Comparison of ENCODE assay signal across 28 mouse cellular contexts in the genomic region with DNA sequence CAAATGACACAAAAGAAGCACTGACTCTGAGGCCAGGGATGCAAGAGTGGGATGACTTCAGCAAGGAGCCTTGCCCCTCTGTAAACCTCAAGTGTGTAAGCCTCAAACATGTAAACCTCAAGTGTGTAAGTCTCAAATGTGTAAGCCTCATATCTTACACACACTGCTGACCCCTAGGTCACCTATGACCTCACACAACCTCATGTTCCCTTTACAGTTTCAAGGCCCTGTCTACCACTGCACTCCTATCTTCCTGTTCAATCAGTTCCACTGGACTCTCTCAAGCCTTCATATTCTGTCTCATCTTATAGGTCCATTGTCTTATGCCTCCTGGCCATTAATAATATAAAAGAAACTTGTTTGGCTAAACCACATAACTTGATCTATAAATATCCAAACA. TPM values are rescaled to one million over a fixed set of nuclear protein-coding genes. Genes with fewer than 3 reads are reported as not detected.
DNase-seq lines count a peak whose midpoint lies in the region; ATAC-seq and TF ChIP-seq lines count a peak whose summit lies in the region.
"Had no signal": no experiment of that assay in that cellular context is flagged by ENCODE, and none has a peak within 500 bp of the region (broad histone marks: within the 10 kb centered on the region; RNA-seq: fewer than 3 reads in every experiment).

No protein-coding gene starts in this region.

- H3K9me3 ChIP-seq in hindbrain, embryonic 11.5 days (ENCODE audit: control insufficient read depth, low read length) = no peaks in the 10 kb centered on the region
- no peaks in the 10 kb centered on the region for H3K9me3 ChIP-seq in hindbrain, embryonic 10.5 days
- H3K9me3 ChIP-seq in midbrain, embryonic 15.5 days = no peaks in the 10 kb centered on the region
- H3K9me3 ChIP-seq in midbrain, postnatal 0 days (ENCODE audit: low read length) = no peaks in the 10 kb centered on the region
- H3K9me3 ChIP-seq: embryonic facial prominence, embryonic 10.5 days; embryonic facial prominence, embryonic 15.5 days; heart, embryonic 10.5 days; heart, embryonic 15.5 days; hindbrain, embryonic 13.5 days; limb, embryonic 13.5 days; liver, embryonic 13.5 days; midbrain, embryonic 12.5 days; neural tube, embryonic 13.5 days had no signal

- TF ChIP-seq CTCF in midbrain, postnatal 0 days (IDR thresholded peaks at IDR 0.05) = no peak

- H3K27me3 ChIP-seq in hindbrain, embryonic 11.5 days (ENCODE audit: control insufficient read depth, insufficient read depth, low read length) = no peaks in the 10 kb centered on the region
- H3K27me3 ChIP-seq in hindbrain, embryonic 10.5 days (ENCODE audit: insufficient read depth, poor library complexity, severe bottlenecking) = no peaks in the 10 kb centered on the region
- no peaks in the 10 kb centered on the region for H3K27me3 ChIP-seq in midbrain, embryonic 15.5 days (replicated peaks)
- no peaks in the 10 kb centered on the region for H3K27me3 ChIP-seq in midbrain, postnatal 0 days (ENCODE audit: insufficient read depth, low read length)
- H3K27me3 ChIP-seq: CH12.LX; embryonic facial prominence, embryonic 15.5 days; heart, embryonic 15.5 days; hindbrain, embryonic 13.5 days; limb, embryonic 13.5 days; liver, embryonic 13.5 days; midbrain, embryonic 12.5 days; neural tube, embryonic 13.5 days had no signal

- H3K27ac ChIP-seq in hindbrain, embryonic 11.5 days (ENCODE audit: low read depth, low read length) = no peak overlapping the region
- H3K27ac ChIP-seq in hindbrain, embryonic 10.5 days = no peak overlapping the region
- no peak overlapping the region for H3K27ac ChIP-seq in midbrain, embryonic 15.5 days
- H3K27ac ChIP-seq in midbrain, postnatal 0 days (ENCODE audit: low read depth, low read length) = no peak overlapping the region
- H3K27ac ChIP-seq: embryonic facial prominence, embryonic 10.5 days; embryonic facial prominence, embryonic 15.5 days; heart, embryonic 10.5 days; heart, embryonic 15.5 days; hindbrain, embryonic 13.5 days; layer of hippocampus, adult 2 months; limb, embryonic 13.5 days; liver, embryonic 13.5 days; midbrain, embryonic 12.5 days; neural tube, embryonic 13.5 days had no signal

- H3K4me3 ChIP-seq in hindbrain, embryonic 11.5 days (ENCODE audit: low read depth, low read length) = no peak overlapping the region
- H3K4me3 ChIP-seq in hindbrain, embryonic 10.5 days = no peak overlapping the region
- no peak overlapping the region for H3K4me3 ChIP-seq in midbrain, embryonic 15.5 days
- no peak overlapping the region for H3K4me3 ChIP-seq in midbrain, postnatal 0 days (ENCODE audit: low read depth, low read length)
- H3K4me3 ChIP-seq: embryonic facial prominence, embryonic 10.5 days; embryonic facial prominence, embryonic 15.5 days; heart, embryonic 10.5 days; heart, embryonic 15.5 days; hindbrain, embryonic 13.5 days; layer of hippocampus, adult 2 months; limb, embryonic 13.5 days; liver, embryonic 13.5 days; midbrain, embryonic 12.5 days; neural tube, embryonic 13.5 days had no signal

- DNase-seq in hindbrain, embryonic 11.5 days (ENCODE audit: low spot score) = no peak
- DNase-seq in hindbrain, embryonic 10.5 days (ENCODE audit: low spot score) = no peak
- no peak for DNase-seq in midbrain, postnatal 0 days (ENCODE audit: low spot score)
- no peak for DNase-seq in spleen, adult 12 weeks (ENCODE audit: low spot score)
- DNase-seq in thymus, postnatal 4 days = no peak
- DNase-seq: adrenal gland, adult 2 months; cerebellum, adult 2 months; gastrocnemius, postnatal 14 days; heart, adult 11 months; kidney, adult 2 months; liver, embryonic 13.5 days; lung, adult 18-20 months; lung, postnatal 4 days; thymus, postnatal 36 days had no signal

- no peak overlapping the region for H3K9ac ChIP-seq in hindbrain, embryonic 11.5 days (ENCODE audit: low read depth, low read length)
- no peak overlapping the region for H3K9ac ChIP-seq in midbrain, embryonic 15.5 days
- no peak overlapping the region for H3K9ac ChIP-seq in midbrain, postnatal 0 days (replicated peaks; ENCODE audit: low read length, poor library complexity, severe bottlenecking)
- H3K9ac ChIP-seq: embryonic facial prominence, embryonic 15.5 days; heart, embryonic 15.5 days; hindbrain, embryonic 13.5 days; limb, embryonic 13.5 days; liver, embryonic 13.5 days; midbrain, embryonic 12.5 days; neural tube, embryonic 13.5 days had no signal

- no peaks in the 10 kb centered on the region for H3K4me1 ChIP-seq in hindbrain, embryonic 11.5 days (replicated peaks; ENCODE audit: control insufficient read depth, insufficient read depth, low read length)
- no peaks in the 10 kb centered on the region for H3K4me1 ChIP-seq in hindbrain, embryonic 10.5 days (replicated peaks)
- H3K4me1 ChIP-seq in midbrain, embryonic 15.5 days = no peaks in the 10 kb centered on the region
- no peaks in the 10 kb centered on the region for H3K4me1 ChIP-seq in midbrain, postnatal 0 days (ENCODE audit: insufficient read depth, low read length)
- H3K4me1 ChIP-seq: embryonic facial prominence, embryonic 10.5 days; embryonic facial prominence, embryonic 15.5 days; heart, embryonic 10.5 days; heart, embryonic 15.5 days; hindbrain, embryonic 13.5 days; limb, embryonic 13.5 days; liver, embryonic 13.5 days; midbrain, embryonic 12.5 days; neural tube, embryonic 13.5 days had no signal

- ATAC-seq in hindbrain, embryonic 11.5 days (ENCODE audit: low FRiP score) = peak; percentile 23; the same call in 1 of the 2 replicates
- peak; percentile 54; the same call in 1 of the 2 replicates for ATAC-seq in midbrain, embryonic 15.5 days (replicated peaks)
- ATAC-seq in midbrain, postnatal 0 days (ENCODE audit: low FRiP score) = no peak
- ATAC-seq in megakaryocyte-erythroid progenitor cell, adult 5-6 weeks (replicated peaks; ENCODE audit: low FRiP score, low TSS enrichment, poor library complexity, severe bottlenecking) = peak; percentile 12; the same call in 1 of the 2 replicates
- ATAC-seq: activated CD4-positive, CD25-positive, alpha-beta regulatory T cell, adult 4 months; lung, postnatal 0 days had no signal

- no peak overlapping the region for H3K4me2 ChIP-seq in hindbrain, embryonic 11.5 days (replicated peaks; ENCODE audit: low read depth, low read length)
- H3K4me2 ChIP-seq in midbrain, embryonic 15.5 days = no peak overlapping the region
- H3K4me2 ChIP-seq in midbrain, postnatal 0 days (ENCODE audit: low read depth, low read length, poor library complexity, severe bottlenecking) = no peak overlapping the region
- H3K4me2 ChIP-seq: embryonic facial prominence, embryonic 15.5 days; heart, embryonic 15.5 days; hindbrain, embryonic 13.5 days; limb, embryonic 13.5 days; liver, embryonic 13.5 days; midbrain, embryonic 12.5 days; neural tube, embryonic 13.5 days had no signal

- H3K36me3 ChIP-seq in hindbrain, embryonic 11.5 days (ENCODE audit: control insufficient read depth, insufficient read depth, low read length) = no peaks in the 10 kb centered on the region
- peaks cover 17% of the 10 kb centered on the region for H3K36me3 ChIP-seq in hindbrain, embryonic 10.5 days
- 0 out of 2 replicates have a peak, but pooled peaks cover 3% of the 10 kb centered on the region for H3K36me3 ChIP-seq in midbrain, embryonic 15.5 days (replicated peaks)
- H3K36me3 ChIP-seq in midbrain, postnatal 0 days (ENCODE audit: insufficient read depth, low read length) = no peaks in the 10 kb centered on the region

RNA-seq across cellular contexts. Expression of a gene that starts 13.9 kb away (rescaled TPM):
- polyA plus RNA-seq in hindbrain, embryonic 11.5 days (2014; fragmentation: Nextera tagmentation; extraction: Ambion mirVana) = 35.9 and 36.3 TPM in 2 replicates
- 23.9 and 24.6 TPM in 2 replicates for polyA plus RNA-seq in hindbrain, embryonic 10.5 days (2016; fragmentation: Nextera tagmentation; extraction: Ambion mirVana)
- 17.3 and 20.2 TPM in 2 replicates for polyA plus RNA-seq in midbrain, embryonic 15.5 days (2015; fragmentation: Nextera tagmentation; extraction: Ambion mirVana)
- total RNA-seq in midbrain, postnatal 0 days (2014; rRNA removed) = 16.9 and 17.5 TPM in 2 replicates
- 7.3 and 8.2 TPM in 2 replicates for polyA plus RNA-seq in midbrain, postnatal 0 days (2015; fragmentation: Nextera tagmentation; extraction: Ambion mirVana)
- 34.6 and 35.8 TPM in 2 replicates for total RNA-seq in megakaryocyte-erythroid progenitor cell, adult 5-6 weeks (2014; fragmentation: Nextera tagmentation)
- total RNA-seq in megakaryocyte-erythroid progenitor cell, adult 5-6 weeks (2017) = 32.0 and 40.6 TPM in 2 replicates
